Mouse (Mus musculus): ENCODE measurements around the gene Spata17.

The Spata17 gene

DNA sequence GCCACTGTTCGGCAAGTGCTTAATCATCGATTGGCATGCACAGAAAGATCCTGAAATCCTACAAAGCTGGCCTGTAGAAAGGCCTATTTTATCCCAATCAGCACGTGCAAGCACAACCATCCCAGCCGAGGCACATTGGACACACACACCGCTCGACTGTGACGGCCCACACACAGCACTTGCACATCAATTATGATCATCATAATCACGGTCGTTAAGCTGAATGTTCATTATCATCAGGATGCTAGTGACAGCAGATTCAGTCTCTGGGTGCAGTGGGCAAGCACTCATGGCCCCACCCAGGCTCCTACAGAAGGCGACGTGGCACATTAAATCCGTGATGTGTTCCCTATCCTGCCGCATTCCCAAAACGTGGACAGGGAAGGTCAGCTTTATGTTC lies 122.7 kb downstream of the Spata17 start:
- Histone ChIP-seq H3K36me3 (ENCODE audit: insufficient read depth, low read length) (no peaks in the 10 kb centered on the region), H3K4me1 (replicated peaks; ENCODE audit: low read depth, low read length) (no peaks in the 10 kb centered on the region), H3K4me3 (replicated peaks; ENCODE audit: low read length) (no peak overlapping the region), H3K9me3 (ENCODE audit: low read length) (no peaks in the 10 kb centered on the region), H3K27me3 (ENCODE audit: insufficient read depth, low read length) (no peaks in the 10 kb centered on the region)
- TF ChIP-seq NANOG (IDR thresholded peaks at IDR 0.05; ENCODE audit: borderline replicate concordance, low read length), result no peak
- TF ChIP-seq CTCF (conservative IDR thresholded peaks at IDR 0.05; ENCODE audit: low read length), result no peak
- TF ChIP-seq POU5F1 (IDR thresholded peaks at IDR 0.05; ENCODE audit: borderline replicate concordance, low read length), result no peak

DNA sequence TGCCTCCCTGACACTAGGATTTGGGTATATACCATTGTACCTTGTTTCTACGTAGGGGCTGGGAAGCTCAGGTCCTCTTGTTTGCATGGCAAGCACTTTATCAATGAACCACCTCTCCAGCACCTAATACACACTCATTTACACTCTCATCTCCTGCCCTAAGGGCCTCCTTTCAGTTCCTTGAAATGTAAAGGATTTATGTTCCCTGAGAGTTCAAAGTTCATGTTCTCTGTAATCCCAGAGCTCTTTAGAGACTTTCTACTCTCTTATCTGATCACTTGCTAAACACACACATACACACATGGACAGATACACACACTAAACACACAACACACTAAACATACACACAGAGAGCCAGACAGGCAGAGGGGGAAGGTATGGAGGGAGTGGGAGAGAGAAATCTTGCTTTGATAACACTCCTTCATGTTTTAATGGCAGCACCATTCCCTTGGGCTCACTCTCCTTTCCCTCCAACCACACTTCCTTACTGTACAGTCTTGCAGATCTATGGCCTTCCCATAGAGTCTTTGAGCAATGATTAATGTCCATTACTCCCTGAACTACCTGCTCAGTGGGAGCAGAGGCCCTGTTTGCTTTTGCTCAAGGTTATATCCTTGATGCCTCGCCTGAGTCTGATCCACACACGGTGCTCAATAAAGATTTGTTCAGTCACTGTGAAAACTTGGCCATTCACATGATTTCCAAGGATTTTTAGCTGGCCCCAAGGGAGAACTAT lies 126.4 kb downstream of the Spata17 start:
- TF ChIP-seq POU5F1 (IDR thresholded peaks at IDR 0.05; ENCODE audit: borderline replicate concordance, low read length), result no peak
- no peak for TF ChIP-seq CTCF (conservative IDR thresholded peaks at IDR 0.05; ENCODE audit: low read length)
- TF ChIP-seq NANOG (IDR thresholded peaks at IDR 0.05; ENCODE audit: borderline replicate concordance, low read length), result no peak
- no peak overlapping the region for H3K4me3 ChIP-seq (replicated peaks; ENCODE audit: low read length)
- H3K36me3 ChIP-seq (ENCODE audit: insufficient read depth, low read length), result no peaks in the 10 kb centered on the region
- no peaks in the 10 kb centered on the region for H3K4me1 ChIP-seq (replicated peaks; ENCODE audit: low read depth, low read length)
- H3K27me3 ChIP-seq (ENCODE audit: insufficient read depth, low read length), result no peaks in the 10 kb centered on the region
- H3K9me3 ChIP-seq (ENCODE audit: low read length), result no peaks in the 10 kb centered on the region

DNA sequence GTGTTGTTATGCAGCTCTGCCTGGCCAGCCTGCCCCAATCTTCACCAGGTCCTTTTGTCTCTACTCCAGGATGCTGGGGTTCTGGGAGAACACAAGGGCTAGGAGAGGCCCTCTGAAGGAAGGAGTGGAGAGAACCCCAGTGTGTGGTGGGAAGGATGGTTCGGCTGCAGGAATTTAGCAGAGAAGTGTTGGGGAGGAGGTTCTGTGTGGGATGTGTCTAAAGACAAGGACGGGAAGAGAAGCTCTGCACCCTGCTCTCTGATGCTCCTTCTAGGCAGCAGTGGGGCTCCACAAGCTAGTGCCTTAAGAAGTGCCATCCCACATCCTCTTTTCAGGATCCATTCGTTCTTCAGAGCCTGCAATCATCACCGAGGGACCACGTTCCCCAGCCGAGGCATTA lies 129.2 kb downstream of the Spata17 start:
- TF ChIP-seq NANOG (IDR thresholded peaks at IDR 0.05; ENCODE audit: borderline replicate concordance, low read length) (no peak), CTCF (conservative IDR thresholded peaks at IDR 0.05; ENCODE audit: low read length) (no peak), POU5F1 (IDR thresholded peaks at IDR 0.05; ENCODE audit: borderline replicate concordance, low read length) (no peak)
- no peaks in the 10 kb centered on the region for H3K36me3 ChIP-seq (ENCODE audit: insufficient read depth, low read length)

DNA sequence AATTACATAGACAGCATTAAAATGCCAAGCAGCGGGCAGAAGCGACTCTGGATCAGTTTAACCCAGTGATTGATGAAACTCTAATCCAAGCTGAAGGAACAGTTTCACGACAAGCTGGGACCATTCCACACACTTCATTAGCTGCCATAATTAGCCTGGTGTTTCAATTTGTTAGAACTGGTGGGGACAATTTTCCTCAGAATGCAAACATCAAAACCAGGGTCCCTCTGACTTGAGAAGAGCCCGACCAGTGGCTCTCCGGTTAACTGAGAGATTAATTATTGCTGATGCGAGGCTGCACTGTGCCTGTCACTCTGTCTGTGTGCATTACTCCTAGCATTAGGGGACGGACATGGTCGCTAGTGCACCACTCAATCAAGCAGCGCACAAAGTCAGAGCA lies 137.9 kb downstream of the Spata17 start:
- H3K9me3 ChIP-seq (ENCODE audit: low read length), result no peaks in the 10 kb centered on the region
- no peaks in the 10 kb centered on the region for H3K36me3 ChIP-seq (ENCODE audit: insufficient read depth, low read length)
- no peak for TF ChIP-seq CTCF (conservative IDR thresholded peaks at IDR 0.05; ENCODE audit: low read length)
- no peak for TF ChIP-seq NANOG (IDR thresholded peaks at IDR 0.05; ENCODE audit: borderline replicate concordance, low read length)
- no peak for TF ChIP-seq POU5F1 (IDR thresholded peaks at IDR 0.05; ENCODE audit: borderline replicate concordance, low read length)

More for the DNA sequence above, 129.2 kb downstream of the Spata17 start:
- Histone ChIP-seq H3K9me3 (ENCODE audit: low read length) (no peaks in the 10 kb centered on the region), H3K4me3 (replicated peaks; ENCODE audit: low read length) (no peak overlapping the region), H3K27me3 (ENCODE audit: insufficient read depth, low read length) (no peaks in the 10 kb centered on the region), H3K4me1 (replicated peaks; ENCODE audit: low read depth, low read length) (no peaks in the 10 kb centered on the region)

DNA sequence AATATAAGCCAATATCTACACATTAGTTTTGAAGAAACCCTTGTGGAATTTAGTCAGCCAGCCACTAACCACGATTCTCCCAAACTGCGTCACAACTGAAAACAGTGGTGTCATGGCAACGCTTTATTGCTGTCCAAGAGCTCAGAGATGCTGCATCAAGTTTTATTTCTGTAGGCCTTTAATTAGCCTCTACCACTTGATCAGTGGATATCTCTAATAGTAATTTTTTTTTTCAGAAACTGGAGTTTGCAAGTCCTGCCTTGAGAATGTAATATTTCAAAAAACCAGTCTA lies 138.3 kb downstream of the Spata17 start:
- no peaks in the 10 kb centered on the region for H3K4me1 ChIP-seq (replicated peaks; ENCODE audit: low read depth, low read length)
- H3K27me3 ChIP-seq (ENCODE audit: insufficient read depth, low read length), result no peaks in the 10 kb centered on the region
- H3K9me3 ChIP-seq (ENCODE audit: low read length), result no peaks in the 10 kb centered on the region
- H3K36me3 ChIP-seq (ENCODE audit: insufficient read depth, low read length), result no peaks in the 10 kb centered on the region
- no peak overlapping the region for H3K4me3 ChIP-seq (replicated peaks; ENCODE audit: low read length)
- no peak for TF ChIP-seq POU5F1 (IDR thresholded peaks at IDR 0.05; ENCODE audit: borderline replicate concordance, low read length)
- no peak for TF ChIP-seq CTCF (conservative IDR thresholded peaks at IDR 0.05; ENCODE audit: low read length)
- TF ChIP-seq NANOG (IDR thresholded peaks at IDR 0.05; ENCODE audit: borderline replicate concordance, low read length), result no peak

More for the DNA sequence above, 137.9 kb downstream of the Spata17 start:
- Histone ChIP-seq H3K27me3 (ENCODE audit: insufficient read depth, low read length) (no peaks in the 10 kb centered on the region), H3K4me3 (replicated peaks; ENCODE audit: low read length) (no peak overlapping the region), H3K4me1 (replicated peaks; ENCODE audit: low read depth, low read length) (no peaks in the 10 kb centered on the region)

DNA sequence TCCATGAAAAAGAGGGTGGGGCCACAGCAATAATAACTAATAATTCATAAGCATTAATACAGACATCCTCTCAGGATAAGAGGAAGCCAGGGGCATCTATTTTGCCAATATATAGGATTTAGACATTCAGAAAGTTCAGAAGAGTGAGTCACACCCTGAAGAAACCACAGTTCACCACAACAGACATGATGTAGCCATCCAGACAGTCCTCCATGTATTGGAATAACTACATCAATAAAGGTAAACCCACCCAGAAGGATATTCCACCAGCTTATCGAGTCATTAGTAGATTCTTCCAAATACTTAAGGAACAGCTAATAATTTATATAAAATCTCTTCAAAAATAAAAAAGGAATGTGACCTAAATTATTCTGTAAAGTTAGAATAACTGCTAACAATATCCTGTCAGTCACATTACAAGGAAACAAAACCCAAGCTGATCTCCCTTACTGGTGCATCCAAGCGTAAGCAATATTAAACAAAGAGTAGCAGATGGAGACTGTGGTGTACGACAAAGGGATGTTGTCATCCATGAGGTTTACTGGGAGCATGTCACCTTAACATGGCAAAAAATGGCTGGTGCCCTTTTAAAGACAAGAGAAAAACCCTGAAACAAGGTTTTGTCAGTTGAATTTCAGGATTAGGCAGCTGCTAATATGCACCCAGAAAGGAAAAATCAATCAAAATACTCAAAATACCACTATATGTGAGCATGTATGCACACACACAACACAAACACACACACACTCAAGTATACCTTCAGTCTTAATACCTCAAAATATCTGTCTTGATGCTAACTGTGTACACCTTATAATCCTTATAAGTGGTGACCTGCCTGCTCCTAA lies 138.8 kb downstream of the Spata17 start:
- no peak overlapping the region for H3K4me3 ChIP-seq (replicated peaks; ENCODE audit: low read length)
- no peaks in the 10 kb centered on the region for H3K27me3 ChIP-seq (ENCODE audit: insufficient read depth, low read length)
- no peaks in the 10 kb centered on the region for H3K36me3 ChIP-seq (ENCODE audit: insufficient read depth, low read length)
- H3K4me1 ChIP-seq (replicated peaks; ENCODE audit: low read depth, low read length), result no peaks in the 10 kb centered on the region
- H3K9me3 ChIP-seq (ENCODE audit: low read length), result no peaks in the 10 kb centered on the region
- no peak for TF ChIP-seq CTCF (conservative IDR thresholded peaks at IDR 0.05; ENCODE audit: low read length)
- no peak for TF ChIP-seq POU5F1 (IDR thresholded peaks at IDR 0.05; ENCODE audit: borderline replicate concordance, low read length)
- TF ChIP-seq NANOG (IDR thresholded peaks at IDR 0.05; ENCODE audit: borderline replicate concordance, low read length), result no peak

DNA sequence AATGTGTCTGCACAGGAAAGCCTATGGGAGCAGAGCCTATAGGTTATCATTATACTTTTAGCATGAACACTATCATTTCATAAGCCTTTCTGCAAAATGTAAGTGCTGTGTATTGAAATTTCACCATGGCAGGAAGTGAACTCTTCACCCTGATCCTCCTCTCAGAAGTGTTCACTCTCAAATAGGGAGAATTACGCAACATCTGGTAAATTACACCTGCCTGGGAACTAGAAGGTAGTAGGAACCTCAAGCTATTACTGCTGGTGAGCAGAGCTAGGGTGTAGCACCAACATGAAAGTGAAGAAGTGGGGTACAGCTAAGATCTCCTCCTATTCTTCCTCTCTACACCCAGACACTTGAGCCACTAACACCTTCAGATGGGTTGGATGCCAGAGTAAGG lies 155.4 kb downstream of the Spata17 start:
- Histone ChIP-seq H3K36me3 (ENCODE audit: insufficient read depth, low read length) (no peaks in the 10 kb centered on the region), H3K9me3 (ENCODE audit: low read length) (no peaks in the 10 kb centered on the region)
- TF ChIP-seq POU5F1 (IDR thresholded peaks at IDR 0.05; ENCODE audit: borderline replicate concordance, low read length), result no peak

DNA sequence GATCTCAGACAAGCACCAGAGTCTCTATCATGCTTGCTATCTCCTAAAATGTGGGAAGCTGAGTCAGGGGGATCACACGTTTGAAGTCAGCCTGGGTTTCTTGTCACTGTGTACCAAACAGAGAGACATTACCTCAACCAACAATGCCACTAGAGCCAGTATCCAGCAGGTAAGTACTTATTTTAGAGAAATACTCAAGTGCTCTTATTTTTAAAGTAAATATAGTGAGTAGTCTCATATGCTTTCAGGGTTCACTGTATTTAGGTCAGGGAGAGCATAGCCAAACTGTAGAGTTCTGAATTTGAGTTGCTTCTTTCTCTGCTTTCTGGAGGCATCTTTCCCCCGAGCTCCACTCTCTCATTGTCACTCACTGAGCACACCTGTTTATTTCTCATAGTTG lies 160.9 kb downstream of the Spata17 start:
- no peak overlapping the region for H3K4me3 ChIP-seq (replicated peaks; ENCODE audit: low read length)
- no peak for TF ChIP-seq POU5F1 (IDR thresholded peaks at IDR 0.05; ENCODE audit: borderline replicate concordance, low read length)
- TF ChIP-seq NANOG (IDR thresholded peaks at IDR 0.05; ENCODE audit: borderline replicate concordance, low read length), result no peak
- TF ChIP-seq CTCF (conservative IDR thresholded peaks at IDR 0.05; ENCODE audit: low read length), result no peak
- no peaks in the 10 kb centered on the region for H3K27me3 ChIP-seq (ENCODE audit: insufficient read depth, low read length)
- no peaks in the 10 kb centered on the region for H3K9me3 ChIP-seq (ENCODE audit: low read length)
- H3K36me3 ChIP-seq (ENCODE audit: insufficient read depth, low read length), result no peaks in the 10 kb centered on the region
- no peaks in the 10 kb centered on the region for H3K4me1 ChIP-seq (replicated peaks; ENCODE audit: low read depth, low read length)

More for the DNA sequence above, 155.4 kb downstream of the Spata17 start:
- Histone ChIP-seq H3K4me3 (replicated peaks; ENCODE audit: low read length) (no peak overlapping the region), H3K4me1 (replicated peaks; ENCODE audit: low read depth, low read length) (no peaks in the 10 kb centered on the region), H3K27me3 (ENCODE audit: insufficient read depth, low read length) (no peaks in the 10 kb centered on the region)

Measured in E14TG2a.4 (cell line).